Mouse (Mus musculus) ES-CJ7 (cell line): ENCODE measurements at regions not wholly inside any gene's neighbourhood (a gene's known extent, or its start where the extent isn't known, plus 50 kb on each side); places are given as distances from the start of the nearest gene placed in this dataset.

Experiments used
- DNase-seq: peaks from one replicate; pipeline ENCODE4 v3.0.0; 2011; ENCODE audit warnings: low read depth, low spot score

DNA sequence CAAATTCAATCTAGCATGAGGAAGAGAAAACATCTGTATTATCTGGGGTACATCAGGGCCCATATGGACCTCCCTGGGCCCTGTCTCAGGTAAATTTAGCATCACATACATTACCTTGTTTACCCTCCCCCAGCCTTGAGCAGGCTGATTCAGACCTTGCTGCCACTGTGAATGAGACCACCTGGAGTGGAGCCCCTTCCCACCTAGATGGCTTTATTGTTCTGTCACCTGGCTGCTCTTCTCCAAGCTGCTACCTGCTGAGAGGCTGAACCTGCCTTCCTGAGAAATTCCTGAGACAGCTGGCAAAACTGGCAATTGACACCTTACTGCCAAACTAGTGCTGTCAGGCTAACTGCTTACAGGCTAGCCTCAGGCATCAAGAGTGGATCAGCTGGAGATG is 231.0 kb upstream of the Slc7a12 start:
- peak; percentile 50 for DNase-seq
